Mouse (Mus musculus) macrophage (primary cell): ENCODE results near the gene Srm. TPM values are rescaled to one million over a fixed set of nuclear protein-coding genes. Genes with fewer than 3 reads are reported as not detected.

ENCODE experiments used
- H3K27ac ChIP-seq: fragments of 350-480 bp; formaldehyde crosslinking; 2 replicates; pipeline ENCODE4 v1.9.0; 2021
- H3K36me3 ChIP-seq: fragments of 350-480 bp; formaldehyde crosslinking; 2 replicates; pipeline ENCODE4 v1.9.0; 2021; ENCODE audit errors: inconsistent target
- H3K4me3 ChIP-seq: fragments of 350-480 bp; formaldehyde crosslinking; 2 replicates; pipeline ENCODE4 v1.9.0; 2021; ENCODE audit errors: inconsistent target
- H3K79me2 ChIP-seq: fragments of 350-480 bp; formaldehyde crosslinking; 2 replicates; pipeline ENCODE4 v1.9.0; 2021; ENCODE audit errors: inconsistent target
- WGBS: methylation state at CpG from one replicate; pipeline ENCODE4 v1.1.7; 2026; ENCODE audit warnings: inconsistent platforms; ENCODE audit not compliant: missing documents; 5-methylcytosine and 5-hydroxymethylcytosine counted together
- polyA plus RNA-seq: library from polyadenylated mRNA; stranded (reverse); fragments of 250-400 nt; gene quantifications from 3 replicates; pipeline ENCODE4 v1.2.4, GENCODE M21; 2018; ENCODE audit warnings: inconsistent platforms

Gene Srm
- polyA plus RNA-seq, 1 experiment from 2014 or later, result 15.5 TPM

DNA sequence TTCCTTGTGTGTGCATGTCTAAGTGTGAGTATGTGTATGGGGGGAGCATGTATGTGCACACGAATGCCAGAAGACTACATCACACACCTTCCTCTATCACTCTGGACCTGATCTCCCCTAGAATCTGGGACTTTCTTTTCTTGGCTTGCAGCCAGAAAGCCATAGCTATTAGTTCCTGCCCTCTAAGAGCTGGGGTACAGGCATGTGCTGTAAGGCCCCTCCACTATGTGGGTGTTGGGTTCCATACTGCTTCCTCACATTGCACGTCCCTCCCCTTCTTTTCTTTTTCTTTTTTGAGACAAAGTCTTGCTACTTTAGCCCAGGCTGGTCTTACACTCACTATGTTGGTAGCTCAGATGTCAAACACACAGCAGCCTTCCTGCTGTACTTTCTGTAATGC lies 44.0 kb downstream of the Srm start:
- WGBS, result 100% methylated on average over 2 of the region's 2 CpGs
- Histone ChIP-seq H3K4me3 (no peak overlapping the region), H3K36me3 (no peaks in the 10 kb centered on the region), H3K27ac (no peak overlapping the region), H3K79me2 (no peaks in the 10 kb centered on the region)

DNA sequence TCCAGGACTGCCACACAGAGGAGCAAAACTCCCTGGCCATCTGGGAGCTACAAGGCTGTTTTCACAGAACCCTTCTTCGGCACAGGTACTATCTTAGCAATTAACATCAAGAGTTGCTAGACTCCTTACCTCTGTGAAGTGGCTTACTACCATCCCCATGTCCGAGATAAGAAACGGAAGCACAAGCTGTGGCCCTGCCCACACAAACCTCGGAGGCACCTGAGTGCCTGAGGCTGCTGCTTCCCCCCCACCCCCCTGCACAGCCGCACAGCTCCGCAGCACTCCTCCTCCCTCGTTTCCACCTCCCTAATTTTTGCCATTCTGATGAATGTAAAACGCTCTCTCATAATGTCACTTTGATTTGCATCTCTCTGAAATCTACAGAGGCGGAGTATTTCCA lies 47.0 kb downstream of the Srm start:
- WGBS, result 47% methylated on average over 9 of the region's 9 CpGs
- Histone ChIP-seq H3K27ac (no peak overlapping the region), H3K79me2 (no peaks in the 10 kb centered on the region), H3K36me3 (no peaks in the 10 kb centered on the region), H3K4me3 (no peak overlapping the region)

DNA sequence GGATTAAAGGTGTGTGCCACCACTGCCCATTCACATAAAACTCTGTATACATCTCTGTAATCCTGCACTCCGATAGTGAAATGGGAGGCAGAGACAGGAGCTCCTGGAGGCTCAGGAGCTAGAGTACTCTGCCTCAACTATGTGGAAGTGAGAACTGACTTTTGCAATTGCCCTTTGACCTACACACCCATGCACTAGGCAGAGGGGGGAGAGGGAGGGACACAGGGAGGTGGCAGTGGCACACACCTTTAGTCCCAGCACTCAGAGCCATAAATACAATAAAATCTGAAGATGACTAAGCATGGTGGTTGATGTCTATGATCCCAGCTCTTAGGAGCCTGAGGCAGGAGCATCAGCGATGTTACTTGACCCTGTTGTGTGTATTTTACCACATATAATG lies 48.2 kb downstream of the Srm start:
- WGBS, result 88% methylated on average over 2 of the region's 2 CpGs
- H3K36me3 ChIP-seq, result no peaks in the 10 kb centered on the region
- H3K79me2 ChIP-seq, result no peaks in the 10 kb centered on the region
- no peak overlapping the region for H3K27ac ChIP-seq
- no peak overlapping the region for H3K4me3 ChIP-seq

DNA sequence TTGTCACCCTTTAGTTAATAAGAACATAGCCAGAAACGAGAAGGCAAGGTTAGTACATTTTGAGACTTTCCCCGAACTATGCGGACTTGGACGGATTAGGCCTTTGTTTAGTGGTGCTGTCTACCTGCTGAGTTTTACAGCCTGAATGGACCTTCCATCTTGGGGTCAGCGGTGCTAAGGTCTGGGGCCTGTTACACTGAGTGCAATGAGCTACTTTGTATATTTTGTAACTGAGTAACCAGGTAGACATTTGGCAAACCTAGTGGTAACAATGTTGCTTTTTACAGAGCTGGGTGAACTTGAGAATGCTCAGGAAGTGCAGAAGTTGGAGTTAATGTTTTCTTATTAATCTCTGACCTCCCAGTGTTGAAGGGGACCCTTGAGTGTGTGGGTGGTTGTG lies 49.8 kb downstream of the Srm start:
- Histone ChIP-seq H3K27ac (no peak overlapping the region), H3K36me3 (no peaks in the 10 kb centered on the region), H3K79me2 (no peaks in the 10 kb centered on the region), H3K4me3 (no peak overlapping the region)
- WGBS, result 88% methylated on average over 5 of the region's 5 CpGs

GRCm38 (mm10) chr4:148643291-148644156 lies 52.2 kb downstream of the Srm start, which contains the start of gene Gm572:
Gene Gm572, plus strand, starts transcription at chr4:148643317.
- H3K4me3 ChIP-seq, result no peak within 1 kb of the TSS
- H3K27ac ChIP-seq, result no peak within 1 kb of the TSS
- 32% methylated on average over 15 of the region's 15 CpGs for WGBS

DNA sequence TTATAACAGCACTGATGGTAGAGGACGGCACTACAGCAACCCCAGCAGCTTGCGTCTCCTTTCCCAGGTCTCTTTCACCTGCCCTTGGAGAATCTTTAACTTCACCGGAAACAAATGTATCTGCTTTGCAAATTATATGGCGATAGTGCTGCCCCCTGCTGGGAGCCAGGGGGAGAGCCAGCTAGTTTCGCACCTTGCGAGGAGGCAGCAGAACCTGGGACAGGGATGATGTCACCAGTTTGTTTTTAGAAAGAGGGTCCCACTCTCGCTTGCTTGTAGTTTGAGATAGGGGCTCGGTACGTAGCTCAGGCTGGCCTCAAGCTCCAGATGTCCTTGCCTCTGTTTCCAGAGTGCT lies 52.8 kb downstream of the Srm start:
- H3K27ac ChIP-seq, result no peak overlapping the region
- no peaks in the 10 kb centered on the region for H3K79me2 ChIP-seq
- H3K36me3 ChIP-seq, result no peaks in the 10 kb centered on the region
- 14% methylated on average over 9 of the region's 9 CpGs for WGBS
- no peak overlapping the region for H3K4me3 ChIP-seq

More at GRCm38 (mm10) chr4:148643291-148644156, 52.2 kb downstream of the Srm start, which contains the start of gene Gm572:
- H3K36me3 ChIP-seq, result no peaks in the 10 kb centered on the region
- H3K79me2 ChIP-seq, result no peaks in the 10 kb centered on the region

Other genes starting within 250 kb of the Srm start
- gene Ubiad1, start 146.7 kb upstream of the Srm start, polyA plus RNA-seq, result 4.7 to 8.2 TPM (median 5.0 TPM) in 3 replicates
- gene Mtor, start 142.9 kb upstream of the Srm start, polyA plus RNA-seq, result 12.3 to 14.9 TPM (median 14.5 TPM) in 3 replicates
- gene Angptl7, start 91.0 kb upstream of the Srm start, polyA plus RNA-seq, result 0.14 to 0.32 TPM in 2 of 3 replicates, not detected in the other
- 32.2 to 58.5 TPM (median 51.2 TPM) in 3 replicates for gene Exosc10, start 33.1 kb upstream of the Srm start, polyA plus RNA-seq
- 0.09 TPM in 1 of 3 replicates, not detected in the others for gene Masp2, start 11.1 kb downstream of the Srm start, polyA plus RNA-seq
- 157 to 233 TPM (median 170 TPM) in 3 replicates for gene Tardbp, start 35.5 kb downstream of the Srm start, polyA plus RNA-seq
- not detected in 3 replicates for gene Gm572, start 51.8 kb downstream of the Srm start, polyA plus RNA-seq
- 0.35 to 1.1 TPM (median 0.68 TPM) in 3 replicates for gene Casz1, start 212.9 kb downstream of the Srm start, polyA plus RNA-seq